Mouse (Mus musculus): ENCODE data around the gene Bak1.

Bak1 gene

GRCm38 (mm10) chr17:27028909-27029308 lies at the start of gene Bak1:
TSS of gene Bak1 (minus strand) at chr17:27029009.
- no peak for DNase-seq (ENCODE audit: low read depth, low spot score)

DNA sequence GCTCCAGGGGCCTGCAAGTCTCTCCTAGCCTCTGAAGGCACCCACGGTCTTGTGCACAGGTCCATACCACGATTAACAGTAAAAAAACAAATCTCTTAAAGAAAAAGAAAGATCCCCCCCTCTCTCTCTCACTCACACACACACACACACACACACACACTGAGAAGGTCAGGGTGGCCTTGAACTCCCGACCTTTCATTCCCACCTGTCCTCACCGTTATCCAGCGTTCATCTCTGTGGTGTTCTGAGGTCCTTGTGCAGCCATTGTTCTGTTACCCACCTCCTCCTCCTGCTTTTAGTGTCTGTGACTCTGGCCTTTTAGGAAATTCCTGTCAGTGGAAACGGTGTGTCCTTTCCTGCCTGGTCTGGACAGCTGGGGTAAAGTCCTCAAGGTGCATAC lies 49.7 kb upstream of the Bak1 start:
- DNase-seq (ENCODE audit: low read depth, low spot score): no peak

DNA sequence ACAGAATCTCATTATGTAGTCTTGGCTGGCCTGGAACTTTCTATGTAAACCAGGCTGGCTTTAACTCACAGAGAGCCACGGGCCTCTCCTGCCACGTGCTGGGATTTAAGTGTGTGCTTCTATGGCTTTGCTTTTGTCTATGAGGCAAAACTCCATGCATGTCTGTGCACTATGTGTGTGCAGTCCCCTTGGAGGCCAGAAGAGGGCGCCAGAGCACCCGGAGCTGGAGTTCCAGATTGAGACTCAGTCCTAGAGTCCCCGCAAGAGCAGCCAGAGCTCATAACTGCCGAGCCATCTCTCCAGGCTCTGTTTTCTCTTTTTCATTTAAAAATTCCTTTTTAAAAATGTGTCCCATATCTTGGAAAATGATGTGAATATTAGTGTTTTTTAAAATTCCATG lies 49.1 kb upstream of the Bak1 start:
- peak; percentile 55 for DNase-seq (ENCODE audit: low read depth, low spot score)

DNA sequence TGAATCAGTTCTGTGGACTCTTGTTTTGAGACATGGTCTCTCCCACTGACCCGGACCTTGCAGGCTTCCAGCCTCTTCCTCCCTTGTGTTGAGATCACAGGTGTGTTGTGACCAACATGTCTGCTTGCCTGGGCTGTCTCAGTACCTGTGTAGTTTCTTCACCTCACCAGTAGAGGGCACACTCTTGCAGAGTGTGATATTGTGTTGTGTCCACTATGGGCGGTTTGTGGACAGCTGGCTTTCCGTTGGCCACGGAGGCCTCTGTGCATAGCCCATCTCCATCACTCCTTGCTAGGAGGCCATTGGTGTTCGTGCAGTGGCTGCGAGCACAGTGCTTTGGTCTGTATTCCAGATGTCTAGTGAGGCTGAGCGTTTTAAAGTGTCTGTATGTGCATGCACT lies 48.3 kb upstream of the Bak1 start:
- DNase-seq (ENCODE audit: low read depth, low spot score): no peak

DNA sequence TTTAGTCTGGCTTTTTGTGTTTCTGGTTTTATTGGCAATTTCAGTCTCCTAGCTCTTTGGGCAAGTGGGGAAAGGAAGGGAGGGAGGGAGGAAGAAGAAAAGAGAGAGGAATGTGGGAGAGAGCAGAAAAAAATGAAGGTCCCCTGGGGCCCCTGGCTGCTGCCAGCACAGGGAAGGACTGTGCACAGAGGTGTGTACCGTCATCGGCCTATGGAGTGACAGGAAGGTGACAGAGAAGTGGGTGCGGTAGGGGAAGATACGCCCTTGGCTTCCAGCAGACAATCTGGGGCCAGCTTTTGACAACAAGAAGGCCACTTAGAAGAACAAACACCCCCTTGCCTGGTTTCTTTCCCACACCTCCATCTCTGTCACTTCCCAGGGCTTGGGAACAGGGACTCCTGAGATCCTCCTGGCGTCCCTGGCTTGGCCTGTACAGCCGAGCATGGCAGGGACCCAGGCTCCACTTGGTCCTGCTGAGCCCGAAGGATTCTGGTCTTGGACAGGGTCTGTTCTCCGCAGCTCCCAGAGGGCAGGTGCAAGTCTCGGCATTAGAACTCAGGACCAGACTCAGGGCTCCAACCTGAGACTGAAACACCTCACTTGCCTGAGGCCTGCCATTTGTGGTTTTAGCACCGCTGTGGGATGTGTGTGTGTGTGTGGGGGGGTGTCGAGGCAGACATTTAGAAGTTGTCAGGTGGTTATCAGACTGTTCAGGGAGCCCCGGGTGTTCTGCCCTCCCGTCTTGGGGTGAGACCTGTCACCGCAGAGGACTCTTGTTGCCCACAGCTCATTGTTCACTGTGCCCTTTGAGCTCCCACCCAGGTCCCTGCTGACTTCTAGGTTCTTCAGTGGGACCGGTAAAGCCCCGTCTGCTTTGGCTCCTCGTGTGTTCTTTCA lies 46.3 kb upstream of the Bak1 start:
- DNase-seq (ENCODE audit: low read depth, low spot score): no peak

DNA sequence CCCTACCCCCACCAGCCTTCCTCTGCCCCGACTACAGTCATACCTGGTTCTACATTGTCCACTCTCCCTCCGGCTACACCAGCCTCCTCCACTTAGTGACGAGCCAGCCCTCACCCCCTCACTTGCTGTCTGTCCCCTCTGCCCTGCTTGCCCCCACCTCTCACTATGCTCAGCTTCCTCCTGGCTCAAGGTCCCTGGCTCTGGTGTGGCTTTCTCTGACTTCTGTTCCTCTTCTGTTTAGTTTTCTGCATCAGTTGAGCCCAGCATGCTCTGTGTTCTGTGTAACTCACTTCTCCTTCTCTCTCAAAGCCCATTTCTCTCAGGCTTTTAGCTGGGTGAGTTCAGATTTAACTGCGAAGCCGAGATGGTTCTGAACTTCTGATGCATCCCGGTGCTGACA lies 45.4 kb upstream of the Bak1 start:
- DNase-seq (ENCODE audit: low read depth, low spot score): no peak

GRCm38 (mm10) chr17:27073778-27074177 lies 45.0 kb upstream of the Bak1 start:
- no peak for DNase-seq (ENCODE audit: low read depth, low spot score)

DNA sequence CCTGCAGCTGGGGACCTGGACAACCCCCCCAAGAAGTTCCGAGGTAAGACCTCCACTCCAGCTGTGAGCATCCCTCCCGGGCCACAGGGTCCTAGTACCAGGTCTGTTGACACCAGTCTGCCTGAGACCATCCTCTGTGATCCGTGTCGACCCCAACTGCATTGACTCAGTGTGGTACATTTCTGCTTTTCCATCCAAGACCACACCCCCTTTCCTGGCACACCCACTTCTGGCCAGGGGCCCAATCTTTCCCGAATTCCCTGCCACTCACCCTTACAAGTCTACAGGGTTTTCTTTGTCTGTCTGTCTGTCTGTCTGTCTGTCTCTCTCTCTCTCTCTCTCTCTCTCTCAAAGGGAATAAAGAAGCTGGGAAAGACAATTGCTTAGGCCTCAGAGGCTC lies 44.3 kb upstream of the Bak1 start:
- DNase-seq (ENCODE audit: low read depth, low spot score): no peak

- no peak for DNase-seq (ENCODE audit: low read depth, low spot score)
These were observed 43.6 kb upstream of the Bak1 start for GRCm38 (mm10) chr17:27072363-27072762.

DNA sequence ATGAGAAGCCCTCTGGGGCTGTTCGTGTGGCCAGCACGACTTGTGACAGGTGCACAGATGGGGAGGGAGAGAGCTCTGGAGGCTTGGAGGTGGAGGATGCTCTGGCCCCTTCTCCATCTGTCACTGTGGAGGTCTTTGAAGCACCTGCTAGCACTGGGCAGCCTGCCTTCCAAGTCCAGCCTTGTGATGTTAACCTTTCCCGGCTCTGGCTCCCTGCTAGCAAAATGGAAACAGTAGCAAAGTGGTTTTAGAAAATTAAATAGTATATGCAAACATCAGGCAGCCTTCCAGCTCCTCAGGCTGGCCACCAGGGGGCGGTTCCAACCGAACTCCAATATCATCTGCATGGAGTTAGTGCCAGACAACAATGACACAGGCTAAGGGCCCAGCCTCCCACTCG lies 42.8 kb upstream of the Bak1 start:
- DNase-seq (ENCODE audit: low read depth, low spot score): peak; percentile 37

- DNase-seq (ENCODE audit: low read depth, low spot score): no peak
These were observed 42.1 kb upstream of the Bak1 start for GRCm38 (mm10) chr17:27070913-27071312.

DNA sequence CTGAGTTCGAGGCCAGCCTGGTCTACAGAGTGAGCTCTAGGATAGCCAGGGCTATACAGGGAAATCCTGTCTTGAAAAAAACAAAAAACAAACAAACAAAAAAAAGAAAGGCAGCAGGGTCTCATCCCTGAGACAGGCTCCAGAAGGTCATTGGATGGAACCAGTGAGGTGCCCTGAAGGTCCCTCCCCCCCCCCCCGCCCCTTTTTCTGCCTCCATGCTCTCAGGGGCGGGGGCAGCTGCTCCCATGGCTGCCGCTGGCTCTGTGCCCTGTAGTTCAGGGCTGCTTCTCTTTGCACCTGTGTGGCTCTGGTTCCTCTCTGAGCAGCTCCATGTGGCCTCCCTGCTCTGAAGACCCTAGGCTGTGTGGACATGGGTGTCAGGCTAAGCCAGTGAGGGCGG lies 40.3 kb upstream of the Bak1 start:
- DNase-seq (ENCODE audit: low read depth, low spot score): no peak

DNA sequence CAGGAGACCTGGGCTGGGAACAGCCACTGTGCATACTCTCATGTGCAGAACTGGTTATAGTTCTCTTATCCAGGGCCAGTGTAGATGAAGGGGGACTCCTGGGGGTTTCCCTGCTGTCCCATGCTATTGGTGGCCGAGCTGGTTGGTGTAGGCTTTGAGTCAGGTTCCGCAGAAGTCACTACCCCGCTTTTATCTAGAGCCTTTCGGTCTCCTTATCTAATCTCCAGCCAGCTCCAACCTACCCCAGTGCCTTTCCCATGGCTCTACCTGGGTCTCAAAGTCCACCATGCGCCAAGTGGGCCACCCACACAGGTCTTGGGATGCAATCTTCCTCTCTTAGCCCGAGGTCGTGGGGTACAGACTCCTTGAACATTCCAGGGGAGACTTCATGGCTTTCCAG lies 37.3 kb upstream of the Bak1 start:
- no peak for DNase-seq (ENCODE audit: low read depth, low spot score)

GRCm38 (mm10) chr17:27064195-27064594 lies 35.4 kb upstream of the Bak1 start:
- DNase-seq (ENCODE audit: low read depth, low spot score): no peak

DNA sequence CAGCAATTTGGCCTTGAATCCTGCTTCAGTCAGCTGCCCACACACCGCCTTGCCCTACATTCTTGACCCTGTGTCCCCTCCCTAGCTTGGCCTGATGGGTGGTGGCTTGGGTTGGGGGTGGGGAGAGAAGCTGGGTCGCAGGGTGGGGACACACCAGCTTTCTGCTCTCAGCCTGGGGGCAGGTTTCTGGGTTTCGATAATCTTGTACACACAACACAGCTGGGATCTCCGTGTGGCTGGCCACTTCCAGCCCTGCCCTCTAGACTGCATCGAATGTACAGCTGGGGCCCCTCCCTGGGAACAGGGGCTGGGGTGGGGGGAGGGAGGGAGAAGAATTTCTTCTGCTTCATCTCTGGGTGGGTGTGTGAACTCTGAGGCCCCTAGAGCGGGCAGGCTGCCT lies 34.9 kb upstream of the Bak1 start:
- no peak for DNase-seq (ENCODE audit: low read depth, low spot score)

DNA sequence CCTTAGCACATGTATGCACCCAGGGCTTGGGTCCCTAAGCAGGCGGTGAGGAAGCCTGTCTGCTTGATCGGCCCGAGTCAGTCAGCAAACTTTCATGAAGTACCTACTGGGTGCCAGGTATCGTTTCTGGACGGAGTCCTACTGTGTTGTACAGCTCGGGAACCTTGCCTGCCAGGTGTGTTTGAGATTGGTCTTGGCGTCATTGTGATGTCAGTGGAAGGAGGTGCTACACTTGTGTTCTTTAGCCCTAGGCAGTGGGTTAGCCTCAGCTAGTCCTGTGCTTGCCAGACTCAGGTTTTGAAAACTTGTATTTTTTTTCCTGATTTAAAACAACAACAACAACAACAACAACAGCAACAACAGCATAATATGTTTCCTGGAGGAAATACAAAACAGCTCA lies 33.9 kb upstream of the Bak1 start:
- no peak for DNase-seq (ENCODE audit: low read depth, low spot score)

DNA sequence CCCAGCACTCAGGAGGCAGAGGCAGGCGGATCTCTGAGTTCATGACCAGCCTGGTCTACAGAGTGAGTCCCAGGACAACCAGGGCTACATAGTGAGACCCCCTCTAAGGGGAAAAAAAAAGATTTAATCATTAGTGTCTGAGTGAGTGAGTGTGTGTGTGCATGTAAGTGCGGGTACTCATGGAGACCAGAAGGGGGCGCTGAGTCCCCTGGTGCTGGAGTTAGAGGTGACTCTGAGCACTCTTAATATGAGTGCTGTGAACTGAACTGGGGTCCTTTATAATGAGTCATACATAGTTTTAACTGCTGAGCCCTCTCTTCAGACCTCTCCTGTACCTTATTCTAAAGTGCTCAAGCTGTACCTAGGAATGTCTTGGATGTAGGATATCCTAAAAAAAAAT lies 32.9 kb upstream of the Bak1 start:
- no peak for DNase-seq (ENCODE audit: low read depth, low spot score)

GRCm38 (mm10) chr17:27060698-27061097 lies 31.9 kb upstream of the Bak1 start:
- no peak for DNase-seq (ENCODE audit: low read depth, low spot score)

DNA sequence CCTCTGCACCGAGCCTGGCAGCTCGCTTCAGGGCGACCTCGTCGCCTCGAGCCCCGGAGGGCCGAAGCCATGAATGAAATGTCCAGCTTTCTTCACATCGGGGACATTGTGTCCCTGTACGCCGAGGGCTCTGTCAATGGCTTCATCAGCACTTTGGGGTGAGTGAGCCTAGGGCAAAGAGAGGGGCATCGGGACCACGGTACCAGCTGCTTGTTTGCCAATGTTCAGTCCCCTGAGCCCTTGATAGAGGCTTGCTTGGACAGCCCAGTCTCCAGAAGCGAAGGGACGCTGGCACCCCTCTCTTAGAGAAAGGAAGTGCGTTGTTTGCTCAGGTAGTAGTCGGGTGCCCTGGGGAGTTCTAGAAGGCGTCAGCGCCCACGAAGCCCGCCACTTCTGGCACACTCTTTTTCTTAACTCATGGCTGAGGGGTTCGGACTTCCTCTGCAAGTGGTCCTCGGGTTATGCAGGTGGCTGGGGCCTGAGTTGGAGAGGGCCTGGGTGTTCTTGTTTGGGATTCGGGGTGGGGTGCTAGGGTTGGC lies 28.8 kb upstream of the Bak1 start:
- no peak for DNase-seq (ENCODE audit: low read depth, low spot score)

DNA sequence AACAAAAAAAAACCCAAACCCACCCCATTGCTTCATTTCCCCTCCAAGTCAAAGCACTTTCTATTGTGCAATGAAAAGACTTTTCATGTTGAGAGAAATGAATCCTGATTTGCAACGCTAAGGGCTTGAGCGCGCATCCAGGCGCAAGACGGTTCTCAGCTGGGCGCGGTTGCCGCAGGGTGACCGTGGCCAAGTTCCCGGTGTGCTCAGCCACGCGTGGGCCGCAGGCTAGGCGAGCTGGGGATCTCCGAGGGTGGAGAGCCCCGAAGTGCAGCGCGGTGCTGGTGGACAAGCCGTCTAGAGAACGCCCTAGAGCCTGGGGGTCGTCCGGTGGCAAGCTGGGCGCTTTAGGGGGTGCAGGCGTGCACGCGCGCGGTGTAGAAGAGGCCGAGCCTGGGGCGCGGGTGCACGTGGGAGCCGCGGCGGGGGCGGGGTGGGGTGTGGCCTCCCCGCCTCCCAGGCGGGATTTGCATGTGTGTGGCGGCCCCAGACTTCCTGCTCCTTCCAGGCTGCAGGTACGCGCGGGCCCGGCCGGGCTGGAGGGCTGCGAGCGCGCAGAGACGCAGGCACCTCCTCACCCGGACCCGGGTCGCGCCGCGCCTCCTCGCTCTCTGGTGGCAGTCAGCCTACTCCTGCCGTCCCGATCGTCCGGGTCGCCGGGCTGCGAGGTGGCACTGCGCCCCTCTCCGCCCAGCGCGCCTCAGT lies 28.2 kb upstream of the Bak1 start, which contains the start of gene Itpr3:
TSS of gene Itpr3 (plus strand) at position 493 of the 705 bp plus-strand sequence.
- DNase-seq (ENCODE audit: low read depth, low spot score): peak; percentile 76

GRCm38 (mm10) chr17:27056170-27056569 lies 27.4 kb upstream of the Bak1 start:
- DNase-seq (ENCODE audit: low read depth, low spot score): peak; percentile 93

DNA sequence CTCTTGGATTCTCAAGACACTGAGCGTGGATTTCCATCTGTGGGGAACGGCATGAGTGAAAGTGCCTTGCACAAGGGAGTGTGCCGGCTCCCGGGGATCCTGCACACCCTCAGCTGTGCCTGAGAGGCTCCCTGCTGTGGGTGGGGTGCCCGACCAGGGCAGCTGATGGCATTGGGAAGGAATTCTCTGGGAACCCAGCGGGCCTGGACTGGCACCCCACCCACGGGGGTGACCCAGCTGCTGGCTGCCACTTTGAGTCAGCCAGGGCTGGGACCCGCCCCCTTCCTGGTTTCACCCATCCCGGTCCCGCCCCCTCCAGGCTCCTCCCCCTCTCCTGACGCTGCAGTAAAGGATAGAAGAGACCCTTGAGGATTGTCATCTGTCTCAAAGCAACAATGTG lies 22.7 kb upstream of the Bak1 start:
- peak; percentile 75 for DNase-seq (ENCODE audit: low read depth, low spot score)

DNA sequence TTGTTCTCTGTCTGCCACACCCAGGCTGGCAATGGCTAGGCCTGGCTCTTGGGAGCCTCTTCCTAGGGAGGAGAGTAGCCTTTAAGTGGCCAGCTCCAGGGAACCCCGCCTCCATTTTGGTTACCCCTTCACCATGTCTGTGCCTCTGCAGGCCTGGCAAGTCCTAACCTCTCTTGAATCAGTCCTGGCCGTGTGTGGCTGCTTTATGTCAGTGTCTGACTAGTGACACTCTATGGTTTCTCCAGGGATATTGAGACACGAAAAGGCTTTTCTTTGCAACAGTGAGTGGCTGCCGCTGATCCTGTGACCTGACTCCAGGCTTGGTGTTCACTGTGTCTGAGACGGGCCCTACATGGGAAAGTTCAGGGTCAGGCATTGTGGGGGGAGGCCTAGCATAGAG lies 22.0 kb upstream of the Bak1 start:
- peak; percentile 27 for DNase-seq (ENCODE audit: low read depth, low spot score)
